Mouse (Mus musculus) bone marrow macrophage, adult 2 months (primary cell): Measurements from ENCODE around the gene Prmt1.

Experiments
- CTCF ChIP-seq: IDR thresholded peaks from 2 replicates; pipeline ENCODE4 v1.5.1; 2012; ENCODE audit warnings: low read depth, mild to moderate bottlenecking, low read length, moderate library complexity
- POLR2A ChIP-seq: IDR thresholded peaks from 2 replicates; pipeline ENCODE4 v1.6.1; 2012; ENCODE audit warnings: mild to moderate bottlenecking, low read depth, low read length, borderline replicate concordance

- TF ChIP-seq CTCF (no peak), POLR2A (no peak)
These were observed 56.9 kb downstream of the Prmt1 start, which contains the start of gene Ap2a1 for GRCm38 (mm10) chr7:44929204-44930151.
